Mouse (Mus musculus) thymus, adult 2 months (tissue): ENCODE data around the gene Ccdc9b.

Experiments
- CTCF ChIP-seq: fragments of 200-500 bp; IDR thresholded peaks from 2 replicates; pipeline ENCODE4 v1.5.1; 2012; ENCODE audit warnings: mild to moderate bottlenecking, control low read depth, low read length, moderate library complexity, borderline replicate concordance; ENCODE audit not compliant: control insufficient read depth, poor library complexity, insufficient read depth; ENCODE audit errors: extremely low read depth
- POLR2A ChIP-seq: fragments of 200-500 bp; IDR thresholded peaks from 2 replicates; pipeline ENCODE4 v1.6.1; 2012; ENCODE audit warnings: mild to moderate bottlenecking, low read length, control low read depth, moderate library complexity; ENCODE audit not compliant: control insufficient read depth, poor library complexity, insufficient read depth; ENCODE audit errors: extremely low read depth

- TF ChIP-seq CTCF: no peak
- TF ChIP-seq POLR2A: no peak
These were observed 7.1 kb downstream of the Ccdc9b start for GRCm38 (mm10) chr2:118755407-118755806.
